Mouse (Mus musculus) C2C12 (cell line): ENCODE results near the gene Dcps.

Experiments
- CEBPB ChIP-seq: IDR thresholded peaks from one replicate; pipeline ENCODE4 v1.6.1; 2011; ENCODE audit warnings: low read depth, mild to moderate bottlenecking, control low read depth, moderate library complexity
- CTCF ChIP-seq: IDR thresholded peaks from one replicate; pipeline ENCODE4 v1.5.1; 2011; ENCODE audit not compliant: control insufficient read depth, insufficient read depth, insufficient read length
- MYOD1 ChIP-seq: IDR thresholded peaks from one replicate; pipeline ENCODE4 v1.6.1; 2011; ENCODE audit warnings: low read depth; ENCODE audit not compliant: control insufficient read depth, insufficient read length

DNA sequence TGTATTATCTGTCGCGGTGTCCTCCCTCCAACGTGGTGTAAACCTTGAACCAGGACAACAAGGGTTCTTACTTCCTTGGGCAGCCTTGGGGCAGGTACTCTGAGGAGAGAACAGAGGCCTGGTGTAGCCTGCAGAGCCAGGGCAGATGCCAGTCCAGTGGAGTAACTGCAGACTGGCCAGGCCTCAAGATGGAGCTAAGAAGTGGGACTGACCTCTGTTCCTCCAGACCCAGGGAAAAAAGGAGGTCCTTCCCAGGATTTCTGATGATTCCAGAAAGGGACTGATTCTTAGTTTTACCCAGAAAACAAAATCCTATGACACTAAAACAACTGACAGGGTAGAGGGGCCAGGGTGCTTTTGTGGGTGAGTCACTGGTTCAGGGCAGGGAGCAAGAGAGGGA is 61.6 kb downstream of the Dcps start:
- no peak for TF ChIP-seq CTCF
- no peak for TF ChIP-seq CEBPB
- no peak for TF ChIP-seq MYOD1
